Mouse (Mus musculus) midbrain, embryonic 13.5 days (tissue): ENCODE measurements around the gene Abcb11. TPM values are rescaled to one million over a fixed set of nuclear protein-coding genes. Genes with fewer than 3 reads are reported as not detected.

Experiments
- ATAC-seq: fragments of 200-750 bp; cut with Nextera tagmentation; 2 replicates; pipeline ENCODE4 v1.8.0; 2017; ENCODE audit warnings: mild to moderate bottlenecking, moderate TSS enrichment, moderate library complexity
- H3K27ac ChIP-seq: fragments of 300-500 bp; sonication (generic); 2 replicates; pipeline ENCODE4 v1.5.1; 2015; ENCODE audit warnings: inconsistent platforms, mild to moderate bottlenecking, moderate library complexity
- H3K27me3 ChIP-seq: fragments of 300-500 bp; sonication (generic); 2 replicates; pipeline ENCODE4 v1.6.1; 2015; ENCODE audit warnings: mild to moderate bottlenecking, inconsistent platforms
- H3K36me3 ChIP-seq: fragments of 300-500 bp; sonication (generic); 2 replicates; pipeline ENCODE4 v1.6.1; 2015; ENCODE audit warnings: mild to moderate bottlenecking, inconsistent platforms
- H3K4me1 ChIP-seq: fragments of 300-500 bp; sonication (generic); replicated peaks from 2 replicates; pipeline ENCODE4 v1.6.1; 2015; ENCODE audit warnings: inconsistent platforms
- H3K4me2 ChIP-seq: fragments of 300-500 bp; sonication (generic); replicated peaks from 2 replicates; pipeline ENCODE4 v1.6.1; 2015; ENCODE audit warnings: moderate library complexity, mild to moderate bottlenecking, inconsistent platforms
- H3K4me3 ChIP-seq: fragments of 300-500 bp; sonication (generic); replicated peaks from 2 replicates; pipeline ENCODE4 v1.5.1; 2015; ENCODE audit warnings: mild to moderate bottlenecking, inconsistent platforms
- H3K9ac ChIP-seq: fragments of 300-500 bp; sonication (generic); replicated peaks from 2 replicates; pipeline ENCODE4 v1.6.1; 2015; ENCODE audit warnings: mild to moderate bottlenecking, inconsistent platforms
- H3K9me3 ChIP-seq: fragments of 300-500 bp; sonication (generic); 2 replicates; pipeline ENCODE4 v1.6.1; 2016; ENCODE audit warnings: mild to moderate bottlenecking, inconsistent platforms
- WGBS: fragments of 180-500 bp; shearing (Covaris S2); methylation state at CpG from one replicate; pipeline ENCODE4 v1.1.7; 2015; 5-methylcytosine and 5-hydroxymethylcytosine counted together
- polyA plus RNA-seq: library from polyadenylated mRNA; unstranded; fragments of >200 nt; fragmentation: Nextera tagmentation; extraction: Ambion mirVana; gene quantifications from 2 replicates; pipeline ENCODE4 v1.2.1, GENCODE M21; 2015

The Abcb11 gene
- polyA plus RNA-seq, 1 experiment from 2014 or later: not detected

DNA sequence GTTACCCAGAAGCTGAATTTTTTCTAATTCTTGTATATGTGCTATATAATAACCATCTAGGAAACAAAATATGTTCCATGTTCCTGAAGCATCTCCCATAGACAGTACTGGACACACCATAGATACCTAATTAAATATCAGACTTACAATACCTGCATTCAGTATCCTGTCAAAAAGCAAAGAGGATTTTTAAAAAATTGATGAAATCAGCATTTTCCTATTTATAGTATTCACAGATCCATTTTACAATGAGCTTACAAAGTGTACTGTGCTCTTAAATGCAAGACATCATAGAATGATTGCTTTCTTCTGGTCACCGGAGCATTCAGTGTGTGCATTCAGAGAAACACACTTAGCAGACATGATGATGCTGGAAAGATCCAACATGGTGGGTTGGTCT lies 95.3 kb downstream of the Abcb11 start:
- Histone ChIP-seq H3K4me3 (no peak overlapping the region), H3K4me1 (no peaks in the 10 kb centered on the region), H3K9ac (no peak overlapping the region), H3K4me2 (no peak overlapping the region), H3K9me3 (no peaks in the 10 kb centered on the region), H3K27ac (no peak overlapping the region), H3K27me3 (no peaks in the 10 kb centered on the region), H3K36me3 (no peaks in the 10 kb centered on the region)
- WGBS: 93% methylated on average over 1 of the region's 1 CpGs
- no peak for ATAC-seq

DNA sequence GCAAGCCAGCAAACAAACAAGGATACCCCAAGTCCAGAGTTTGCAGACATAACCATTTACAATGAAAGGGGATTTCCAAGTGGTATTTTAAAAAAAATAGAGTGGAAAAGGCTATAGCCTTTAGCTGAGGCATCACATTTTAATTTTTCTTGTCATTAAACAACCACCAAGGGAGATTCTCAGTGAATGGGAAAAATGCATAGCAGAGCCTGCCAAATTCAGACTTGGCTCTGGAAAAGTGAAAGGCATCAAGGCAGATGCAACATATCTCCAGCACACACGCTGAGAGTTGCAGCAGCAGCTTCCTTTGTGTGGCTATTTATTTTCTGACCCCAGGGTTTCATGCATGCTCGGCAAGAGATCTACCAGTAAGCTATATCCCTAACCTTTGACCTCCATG lies 97.5 kb downstream of the Abcb11 start:
- H3K4me3 ChIP-seq: no peak overlapping the region
- no peaks in the 10 kb centered on the region for H3K27me3 ChIP-seq
- no peaks in the 10 kb centered on the region for H3K4me1 ChIP-seq
- no peaks in the 10 kb centered on the region for H3K36me3 ChIP-seq
- 26% methylated on average over 2 of the region's 2 CpGs for WGBS
- H3K4me2 ChIP-seq: no peak overlapping the region
- H3K9me3 ChIP-seq: no peaks in the 10 kb centered on the region
- no peak overlapping the region for H3K27ac ChIP-seq
- ATAC-seq: no peak
- H3K9ac ChIP-seq: no peak overlapping the region

DNA sequence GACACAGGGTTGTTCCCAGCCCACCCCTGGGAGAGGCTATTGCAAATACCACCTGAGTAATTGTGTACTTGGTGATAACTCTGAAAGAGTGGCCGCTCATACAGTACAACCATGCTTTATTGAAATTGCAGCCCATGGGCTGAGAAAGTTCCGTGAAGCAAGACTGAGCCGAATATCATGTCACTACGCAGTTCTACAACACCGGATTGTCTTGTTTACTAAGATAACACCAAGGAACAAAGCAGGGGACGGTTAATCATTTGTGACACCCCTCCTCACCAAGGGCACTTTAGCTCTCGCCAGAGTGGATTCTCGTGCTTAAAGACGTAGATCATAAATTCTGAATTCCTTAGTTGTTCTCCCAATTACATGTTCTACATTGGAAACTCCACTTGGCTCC lies 103.1 kb downstream of the Abcb11 start:
- H3K4me3 ChIP-seq: no peak overlapping the region
- H3K27me3 ChIP-seq: no peaks in the 10 kb centered on the region
- H3K4me1 ChIP-seq: no peaks in the 10 kb centered on the region
- no peak overlapping the region for H3K4me2 ChIP-seq
- no peak overlapping the region for H3K9ac ChIP-seq
- WGBS: 90% methylated on average over 9 of the region's 9 CpGs
- no peak overlapping the region for H3K27ac ChIP-seq
- H3K9me3 ChIP-seq: no peaks in the 10 kb centered on the region
- H3K36me3 ChIP-seq: no peaks in the 10 kb centered on the region
- no peak for ATAC-seq

DNA sequence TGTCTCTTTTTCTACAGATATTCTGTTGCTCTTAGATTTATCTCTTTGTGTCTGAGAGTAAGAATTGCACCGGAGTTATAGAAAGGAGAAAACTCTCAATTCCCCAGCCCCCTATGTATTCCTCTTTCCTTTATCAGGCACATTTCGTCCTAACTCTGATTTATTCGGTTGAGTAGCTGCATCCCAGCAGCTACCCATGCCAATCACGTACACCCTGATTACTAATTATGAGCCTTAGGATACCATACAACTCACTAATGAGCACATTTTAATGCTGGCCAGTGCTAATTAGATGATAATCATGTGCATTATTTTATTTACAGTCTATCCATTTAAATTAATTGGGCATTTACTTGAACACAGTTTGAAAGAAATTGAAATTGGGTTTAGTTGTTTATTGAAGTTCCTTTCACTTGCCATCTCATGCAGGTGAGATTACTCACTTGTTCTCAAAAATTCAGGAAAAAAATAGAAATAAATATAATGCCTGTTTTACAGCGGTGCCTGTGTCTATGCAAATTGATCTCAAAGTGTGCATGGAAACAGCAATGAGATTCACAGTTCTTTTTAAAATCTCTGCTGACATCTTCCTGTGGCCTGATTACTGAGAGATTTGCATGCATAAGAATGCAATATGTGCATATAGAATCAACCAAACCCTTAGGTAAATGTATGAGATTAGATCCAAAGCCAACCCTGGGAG lies 107.3 kb downstream of the Abcb11 start:
- no peaks in the 10 kb centered on the region for H3K27me3 ChIP-seq
- ATAC-seq: peak; percentile 66
- no peak overlapping the region for H3K27ac ChIP-seq
- no peak overlapping the region for H3K4me2 ChIP-seq
- H3K36me3 ChIP-seq: no peaks in the 10 kb centered on the region
- H3K4me3 ChIP-seq: no peak overlapping the region
- H3K9me3 ChIP-seq: no peaks in the 10 kb centered on the region
- no peaks in the 10 kb centered on the region for H3K4me1 ChIP-seq
- H3K9ac ChIP-seq: no peak overlapping the region
- 47% methylated on average over 5 of the region's 5 CpGs for WGBS

DNA sequence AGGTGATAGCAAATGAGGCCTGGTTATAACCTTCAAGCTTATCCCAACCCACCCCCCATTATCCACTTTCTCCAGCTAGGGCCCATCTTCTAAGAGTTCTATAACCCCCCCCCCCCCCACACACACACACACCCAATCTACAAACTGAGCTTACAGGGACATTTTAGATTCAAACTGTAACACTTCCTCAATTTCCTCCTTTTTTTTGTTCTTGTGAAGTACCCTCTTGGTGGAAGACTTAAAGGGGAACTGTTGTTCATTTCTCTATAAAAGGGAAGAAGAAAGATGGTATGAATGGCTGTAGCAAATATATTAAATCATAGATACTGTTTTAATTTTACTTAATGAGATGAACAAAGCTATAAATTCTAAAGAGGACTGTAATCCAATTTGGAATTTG lies 110.3 kb downstream of the Abcb11 start:
- ATAC-seq: no peak
- Histone ChIP-seq H3K4me1 (no peaks in the 10 kb centered on the region), H3K27me3 (no peaks in the 10 kb centered on the region), H3K9ac (no peak overlapping the region), H3K27ac (no peak overlapping the region), H3K4me2 (no peak overlapping the region), H3K4me3 (no peak overlapping the region), H3K36me3 (no peaks in the 10 kb centered on the region), H3K9me3 (no peaks in the 10 kb centered on the region)

DNA sequence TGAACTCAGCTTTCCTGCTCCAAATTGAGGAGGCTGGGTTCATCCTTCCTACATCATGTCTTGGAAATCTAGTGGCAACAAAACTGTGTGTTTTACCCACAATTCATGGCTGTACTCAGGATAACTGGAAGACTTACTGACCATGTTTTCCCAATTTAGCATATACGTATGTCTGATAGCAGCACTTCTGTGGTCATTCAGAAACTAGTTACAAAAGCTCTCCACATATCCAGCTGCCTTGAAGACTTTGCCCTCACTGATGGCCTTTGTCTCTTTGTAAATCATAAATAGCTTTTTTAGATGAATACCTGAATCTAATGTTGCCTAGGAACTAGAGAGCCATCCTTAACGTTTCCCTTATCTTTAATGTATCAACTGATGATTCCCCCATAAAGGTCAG lies 112.3 kb downstream of the Abcb11 start:
- Histone ChIP-seq H3K4me2 (no peak overlapping the region), H3K9ac (no peak overlapping the region), H3K9me3 (no peaks in the 10 kb centered on the region), H3K36me3 (no peaks in the 10 kb centered on the region), H3K27me3 (no peaks in the 10 kb centered on the region), H3K4me1 (no peaks in the 10 kb centered on the region), H3K4me3 (no peak overlapping the region), H3K27ac (no peak overlapping the region)
- no peak for ATAC-seq
- WGBS: 90% methylated on average over 2 of the region's 2 CpGs

DNA sequence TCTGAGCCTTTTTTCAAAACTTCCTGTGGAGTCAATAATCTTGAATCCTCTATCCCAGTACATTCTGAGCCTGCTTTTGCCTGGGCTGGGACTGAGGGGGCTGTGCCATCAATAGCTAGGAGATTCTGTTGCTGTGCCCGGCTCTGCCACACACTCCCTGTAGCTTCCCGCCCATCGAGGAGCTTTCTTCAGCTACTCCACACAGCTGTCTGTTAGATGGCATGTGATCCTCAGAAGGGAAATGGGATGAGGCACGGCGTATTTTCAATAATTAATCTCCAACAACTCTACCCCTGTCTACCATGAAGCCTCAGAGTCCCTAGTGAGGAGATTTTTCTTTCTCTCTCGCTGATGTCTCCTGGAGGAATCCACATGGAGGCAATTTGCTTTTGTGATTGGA lies 113.8 kb downstream of the Abcb11 start:
- H3K9me3 ChIP-seq: no peaks in the 10 kb centered on the region
- no peaks in the 10 kb centered on the region for H3K4me1 ChIP-seq
- no peak for ATAC-seq
- H3K36me3 ChIP-seq: no peaks in the 10 kb centered on the region
- no peaks in the 10 kb centered on the region for H3K27me3 ChIP-seq
- 72% methylated on average over 6 of the region's 6 CpGs for WGBS
- no peak overlapping the region for H3K9ac ChIP-seq
- H3K27ac ChIP-seq: 0 out of 2 replicates have a peak overlapping the region, but pooled peaks have one; percentile 0
- H3K4me3 ChIP-seq: no peak overlapping the region
- H3K4me2 ChIP-seq: no peak overlapping the region

DNA sequence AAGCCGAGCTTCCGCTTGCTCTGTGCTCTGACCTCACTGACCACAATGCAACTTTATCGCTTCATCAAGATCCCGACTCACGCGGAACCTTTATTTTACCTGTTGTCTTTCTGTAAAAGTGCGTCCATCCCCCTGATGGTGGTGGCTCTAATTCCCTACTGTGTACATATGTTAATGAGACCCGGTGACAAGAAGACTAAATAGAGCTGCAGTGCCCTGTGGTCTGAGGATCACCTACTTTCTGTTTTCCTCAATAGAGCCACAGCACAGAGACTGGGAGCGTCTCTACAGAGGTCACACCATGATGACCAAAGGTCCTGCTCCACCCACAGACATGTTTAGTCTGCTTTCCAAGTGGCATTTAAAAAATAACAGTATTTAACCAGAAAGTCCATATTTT lies 115.5 kb downstream of the Abcb11 start:
- WGBS: 87% methylated on average over 9 of the region's 9 CpGs

DNA sequence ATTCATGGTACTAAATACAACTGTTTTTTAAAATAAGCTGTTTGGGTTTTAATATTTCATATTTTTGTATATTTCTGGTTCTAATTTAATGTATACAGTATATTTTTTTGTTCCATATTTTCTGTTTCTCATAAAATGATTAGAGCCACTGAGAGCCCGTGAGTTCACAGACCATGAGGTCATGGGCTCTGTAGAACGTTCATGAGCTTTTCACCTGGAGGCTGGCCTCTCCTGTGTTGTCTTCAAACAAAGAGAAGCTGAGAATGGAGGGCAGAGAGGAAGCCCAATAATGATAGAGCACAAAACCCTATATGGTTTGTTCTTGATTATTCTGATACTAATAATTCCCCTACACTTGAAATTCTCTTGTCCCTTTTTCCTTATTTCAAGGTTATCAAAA lies 117.7 kb downstream of the Abcb11 start:
- H3K9ac ChIP-seq: no peak overlapping the region
- no peaks in the 10 kb centered on the region for H3K4me1 ChIP-seq
- no peak overlapping the region for H3K27ac ChIP-seq
- WGBS: 61% methylated on average over 2 of the region's 2 CpGs
- no peaks in the 10 kb centered on the region for H3K9me3 ChIP-seq
- H3K36me3 ChIP-seq: no peaks in the 10 kb centered on the region
- no peak overlapping the region for H3K4me2 ChIP-seq
- no peak for ATAC-seq
- H3K27me3 ChIP-seq: no peaks in the 10 kb centered on the region
- H3K4me3 ChIP-seq: no peak overlapping the region

More for the DNA sequence above, 115.5 kb downstream of the Abcb11 start:
- Histone ChIP-seq H3K9me3 (no peaks in the 10 kb centered on the region), H3K36me3 (no peaks in the 10 kb centered on the region), H3K4me2 (no peak overlapping the region), H3K4me1 (no peaks in the 10 kb centered on the region), H3K27ac (no peak overlapping the region), H3K27me3 (no peaks in the 10 kb centered on the region), H3K4me3 (no peak overlapping the region), H3K9ac (no peak overlapping the region)
- ATAC-seq: no peak

DNA sequence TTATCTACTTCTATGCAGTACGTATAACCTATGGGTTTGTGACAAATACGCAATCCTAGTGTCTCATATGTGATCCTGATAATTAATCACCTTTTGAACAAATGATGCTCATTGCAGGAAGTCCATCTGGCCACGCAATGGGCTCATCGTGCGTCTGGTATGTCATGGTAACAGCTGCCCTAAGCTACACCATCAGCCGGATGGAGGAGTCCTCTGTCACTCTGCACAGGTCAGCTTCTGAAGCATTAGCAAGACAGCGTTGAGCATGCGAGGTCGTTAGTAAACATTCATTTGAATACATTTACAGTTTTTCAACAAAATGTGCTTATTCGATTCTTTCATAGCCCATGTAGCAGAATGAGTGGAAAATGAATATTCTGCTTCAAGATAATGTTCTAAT lies 119.6 kb downstream of the Abcb11 start:
- no peaks in the 10 kb centered on the region for H3K27me3 ChIP-seq
- no peak overlapping the region for H3K27ac ChIP-seq
- ATAC-seq: no peak
- H3K9me3 ChIP-seq: no peaks in the 10 kb centered on the region
- no peaks in the 10 kb centered on the region for H3K36me3 ChIP-seq
- H3K9ac ChIP-seq: no peak overlapping the region
- no peaks in the 10 kb centered on the region for H3K4me1 ChIP-seq
- no peak overlapping the region for H3K4me3 ChIP-seq
- WGBS: 81% methylated on average over 10 of the region's 10 CpGs
- H3K4me2 ChIP-seq: no peak overlapping the region

DNA sequence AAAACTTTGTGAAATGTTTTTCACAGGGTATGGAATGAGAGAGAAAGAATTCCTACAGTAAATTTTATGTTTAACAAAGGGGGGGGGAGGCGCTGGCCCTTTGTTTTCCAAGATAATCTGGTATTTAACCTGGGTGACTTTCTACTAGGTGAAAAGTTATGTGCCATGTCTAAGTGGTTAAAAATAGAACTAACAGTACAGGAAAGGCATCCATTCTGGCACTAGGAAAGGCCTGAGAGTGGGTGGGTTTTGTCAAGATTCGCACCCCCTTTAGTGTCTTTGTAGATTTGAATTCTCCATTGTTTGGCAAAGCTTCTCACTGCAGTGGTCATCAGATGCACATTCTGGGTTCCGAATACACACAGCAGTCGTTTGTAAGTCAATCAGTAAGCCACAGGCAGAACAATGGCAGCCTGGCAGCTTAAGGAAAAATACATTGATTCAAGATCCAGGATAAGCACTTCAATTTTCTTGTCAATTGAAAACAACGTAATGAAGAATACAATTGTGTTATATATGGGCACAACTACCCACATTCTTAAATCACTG lies 120.5 kb downstream of the Abcb11 start:
- Histone ChIP-seq H3K9me3 (no peaks in the 10 kb centered on the region), H3K9ac (no peak overlapping the region), H3K4me2 (no peak overlapping the region), H3K4me3 (no peak overlapping the region), H3K27ac (no peak overlapping the region), H3K36me3 (no peaks in the 10 kb centered on the region), H3K4me1 (no peaks in the 10 kb centered on the region), H3K27me3 (no peaks in the 10 kb centered on the region)
- 26% methylated on average over 5 of the region's 5 CpGs for WGBS
- ATAC-seq: no peak

DNA sequence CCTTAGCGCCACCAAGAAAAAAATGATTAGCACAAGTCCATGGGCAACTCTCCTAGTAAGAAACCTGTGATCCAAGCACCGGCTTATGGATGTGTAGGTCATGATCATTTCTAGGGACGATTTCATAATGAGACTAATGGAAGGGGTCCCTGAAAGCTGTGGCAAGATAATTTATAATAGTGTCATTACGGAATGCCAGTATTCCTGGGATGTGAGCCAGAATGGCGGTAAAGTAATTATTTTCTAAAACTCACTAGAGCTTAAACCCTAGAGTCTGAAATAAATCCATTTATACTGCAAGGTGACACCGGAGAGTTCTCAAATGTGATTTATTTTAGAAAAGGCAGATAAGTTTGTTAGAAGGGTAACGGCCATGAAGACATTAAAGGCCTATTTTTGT lies 127.2 kb downstream of the Abcb11 start:
- H3K4me3 ChIP-seq: no peak overlapping the region
- H3K27me3 ChIP-seq: no peaks in the 10 kb centered on the region
- 83% methylated on average over 7 of the region's 7 CpGs for WGBS
- no peak for ATAC-seq
- H3K36me3 ChIP-seq: no peaks in the 10 kb centered on the region
- H3K4me2 ChIP-seq: no peak overlapping the region
- no peak overlapping the region for H3K9ac ChIP-seq
- no peak overlapping the region for H3K27ac ChIP-seq
- no peaks in the 10 kb centered on the region for H3K9me3 ChIP-seq
- H3K4me1 ChIP-seq: no peaks in the 10 kb centered on the region

DNA sequence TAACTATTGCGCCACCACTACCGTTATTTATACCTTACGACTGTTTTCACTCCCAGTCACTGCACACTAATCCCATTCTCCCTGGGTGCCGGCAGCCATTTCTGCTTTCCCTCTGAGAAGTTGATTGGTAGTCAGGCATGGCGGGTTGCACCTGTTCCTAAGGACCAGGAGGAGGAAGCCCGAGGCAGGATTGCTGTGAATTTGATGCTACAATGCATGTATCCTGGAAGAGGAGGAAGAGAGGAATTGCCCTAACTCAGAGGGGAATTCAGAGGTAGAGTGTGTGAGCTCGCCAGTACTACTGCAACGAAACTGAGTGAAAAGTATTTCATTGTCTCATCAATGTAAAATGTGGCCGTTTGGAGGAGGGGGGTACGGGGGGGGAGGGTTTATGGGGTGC lies 129.8 kb downstream of the Abcb11 start:
- WGBS: 66% methylated on average over 10 of the region's 10 CpGs
- Histone ChIP-seq H3K9ac (no peak overlapping the region), H3K4me1 (no peaks in the 10 kb centered on the region), H3K4me3 (no peak overlapping the region), H3K36me3 (no peaks in the 10 kb centered on the region), H3K27me3 (no peaks in the 10 kb centered on the region), H3K9me3 (no peaks in the 10 kb centered on the region), H3K4me2 (no peak overlapping the region), H3K27ac (no peak overlapping the region)
- no peak for ATAC-seq
